Mouse (Mus musculus): Measurements from ENCODE around the gene Pde4c.

Pde4c gene

GRCm38 (mm10) chr8:70723486-70724210 lies at the start of gene Pde4c:
Pde4c (plus strand) TSS chr8:70723720.
- no peak for DNase-seq

GRCm38 (mm10) chr8:70674109-70674508 lies 49.4 kb upstream of the Pde4c start:
- no peak for DNase-seq

GRCm38 (mm10) chr8:70674716-70675115 lies 48.8 kb upstream of the Pde4c start:
- DNase-seq, result no peak

- DNase-seq, result peak; percentile 53 to 73
These were observed 48.2 kb upstream of the Pde4c start for GRCm38 (mm10) chr8:70675336-70675735.

- DNase-seq, result no peak
These were observed 46.0 kb upstream of the Pde4c start for GRCm38 (mm10) chr8:70677451-70678080.

GRCm38 (mm10) chr8:70678679-70679078 lies 44.8 kb upstream of the Pde4c start:
- no peak for DNase-seq

GRCm38 (mm10) chr8:70679404-70679803 lies 44.1 kb upstream of the Pde4c start:
- DNase-seq, result no peak

GRCm38 (mm10) chr8:70680039-70680438 lies 43.5 kb upstream of the Pde4c start:
- DNase-seq, result no peak

- DNase-seq, result no peak
These were observed 42.1 kb upstream of the Pde4c start for GRCm38 (mm10) chr8:70681410-70681809.

GRCm38 (mm10) chr8:70682193-70682592 lies 41.3 kb upstream of the Pde4c start:
- no peak for DNase-seq

- DNase-seq, result no peak
These were observed 40.8 kb upstream of the Pde4c start for GRCm38 (mm10) chr8:70682692-70683091.

- DNase-seq, result no peak
These were observed 39.2 kb upstream of the Pde4c start for GRCm38 (mm10) chr8:70684291-70684690.

- no peak for DNase-seq
These were observed 35.9 kb upstream of the Pde4c start for GRCm38 (mm10) chr8:70687576-70687975.

GRCm38 (mm10) chr8:70688136-70688535 lies 35.4 kb upstream of the Pde4c start:
- DNase-seq, result no peak

- no peak for DNase-seq
These were observed 33.6 kb upstream of the Pde4c start for GRCm38 (mm10) chr8:70689892-70690390.

- no peak for DNase-seq
These were observed 32.3 kb upstream of the Pde4c start for GRCm38 (mm10) chr8:70691230-70691629.

- DNase-seq, result no peak
These were observed 31.7 kb upstream of the Pde4c start for GRCm38 (mm10) chr8:70691727-70692231.

GRCm38 (mm10) chr8:70693636-70694035 lies 29.9 kb upstream of the Pde4c start:
- no peak for DNase-seq

- peak; percentile 79 to 84 for DNase-seq
These were observed 28.1 kb upstream of the Pde4c start for GRCm38 (mm10) chr8:70695318-70696018.

- peak; percentile 58 to 72 for DNase-seq
These were observed 27.3 kb upstream of the Pde4c start for GRCm38 (mm10) chr8:70696019-70696885.

- DNase-seq, result no peak
These were observed 26.6 kb upstream of the Pde4c start for GRCm38 (mm10) chr8:70696946-70697345.
